9 mouse cellular contexts compared by ENCODE assay signal in the genomic region with DNA sequence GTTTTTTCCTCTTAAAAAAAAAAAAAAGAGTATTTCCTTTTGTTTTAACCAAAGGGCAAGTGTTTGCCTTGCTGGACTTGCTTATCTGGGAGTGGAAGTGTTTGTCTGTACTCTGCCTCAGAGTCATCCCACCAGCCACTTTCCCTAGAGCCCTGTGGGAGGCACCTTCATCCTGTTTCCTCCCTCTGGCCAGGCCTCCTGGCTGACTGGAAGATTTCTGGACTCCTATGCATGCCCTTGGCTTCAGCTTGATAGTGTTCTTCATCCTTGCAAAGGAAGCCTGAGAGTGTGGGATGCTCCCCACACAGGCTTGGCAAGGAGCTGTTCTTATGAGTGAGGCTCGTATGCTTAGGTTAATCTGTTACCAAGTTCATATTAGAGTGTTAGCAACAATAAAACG.
DNase-seq lines count a peak whose midpoint lies in the region; ATAC-seq lines count a peak whose summit lies in the region.
"Had no signal": no experiment of that assay in that cellular context is flagged by ENCODE, and none has a peak within 500 bp of the region (broad histone marks: within the 10 kb centered on the region; RNA-seq: fewer than 3 reads in every experiment).

No protein-coding gene starts in this region.

- no peak for DNase-seq in hindbrain, embryonic 10.5 days (ENCODE audit: low spot score)
- DNase-seq in hindbrain, embryonic 14.5 days (ENCODE audit: low spot score), result no peak
- DNase-seq in lung, postnatal 36 days, result peak; percentile 51
- no peak for DNase-seq in forebrain, embryonic 14.5 days (ENCODE audit: low spot score)
- DNase-seq in adrenal gland, adult 18-20 months (ENCODE audit: low spot score in 2 of 2), result no peak

- WGBS in hindbrain, embryonic 10.5 days, result 84% methylated on average over 2 of the region's 2 CpGs
- WGBS in hindbrain, embryonic 14.5 days, result 79% methylated on average over 2 of the region's 2 CpGs
- 35% methylated on average over 2 of the region's 2 CpGs for WGBS in heart, embryonic 12.5 days
- WGBS in kidney, embryonic 14.5 days, result 18% methylated on average over 2 of the region's 2 CpGs
- 82% methylated on average over 2 of the region's 2 CpGs for WGBS in forebrain, embryonic 14.5 days

- peak overlapping the region; percentile 45 for H3K27ac ChIP-seq in hindbrain, embryonic 10.5 days
- no peak overlapping the region for H3K27ac ChIP-seq in hindbrain, embryonic 14.5 days
- H3K27ac ChIP-seq in heart, embryonic 12.5 days (ENCODE audit: poor library complexity, severe bottlenecking), result peak overlapping the region; percentile 85
- H3K27ac ChIP-seq in kidney, embryonic 14.5 days (ENCODE audit: low read depth, low read length), result peak overlapping the region; percentile 19; the same call in 1 of the 2 replicates
- H3K27ac ChIP-seq in forebrain, embryonic 14.5 days (ENCODE audit: low read depth, low read length), result no peak overlapping the region
- H3K27ac ChIP-seq: limb, embryonic 15.5 days had no signal

- 0 out of 2 replicates have a peak, but pooled peaks cover 5% of the 10 kb centered on the region for H3K36me3 ChIP-seq in hindbrain, embryonic 10.5 days
- H3K36me3 ChIP-seq in hindbrain, embryonic 14.5 days (replicated peaks; ENCODE audit: control insufficient read depth, insufficient read depth), result no peaks in the 10 kb centered on the region
- H3K36me3 ChIP-seq in heart, embryonic 12.5 days, result no peaks in the 10 kb centered on the region
- H3K36me3 ChIP-seq in kidney, embryonic 14.5 days (ENCODE audit: control insufficient read depth, insufficient read depth, low read length), result no peaks in the 10 kb centered on the region
- no peaks in the 10 kb centered on the region for H3K36me3 ChIP-seq in forebrain, embryonic 14.5 days (ENCODE audit: control insufficient read depth, insufficient read depth, low read length)
- H3K36me3 ChIP-seq: limb, embryonic 15.5 days had no signal

- peaks cover 37% of the 10 kb centered on the region for H3K4me1 ChIP-seq in hindbrain, embryonic 10.5 days (replicated peaks)
- H3K4me1 ChIP-seq in hindbrain, embryonic 14.5 days (replicated peaks; ENCODE audit: control insufficient read depth, insufficient read depth, low read length), result 0 out of 2 replicates have a peak, but pooled peaks cover 9% of the 10 kb centered on the region
- peaks cover 93% of the 10 kb centered on the region for H3K4me1 ChIP-seq in heart, embryonic 12.5 days (replicated peaks)
- peaks cover 18% of the 10 kb centered on the region for H3K4me1 ChIP-seq in kidney, embryonic 14.5 days (ENCODE audit: control insufficient read depth, insufficient read depth, low read length)
- peaks cover 6% of the 10 kb centered on the region for H3K4me1 ChIP-seq in forebrain, embryonic 14.5 days (ENCODE audit: control insufficient read depth, insufficient read depth, low read length)

- no peak overlapping the region for H3K4me3 ChIP-seq in hindbrain, embryonic 10.5 days
- no peak overlapping the region for H3K4me3 ChIP-seq in hindbrain, embryonic 14.5 days (replicated peaks; ENCODE audit: low read length)
- H3K4me3 ChIP-seq in heart, embryonic 12.5 days, result no peak overlapping the region
- H3K4me3 ChIP-seq in kidney, embryonic 14.5 days (ENCODE audit: low read length), result no peak overlapping the region
- no peak overlapping the region for H3K4me3 ChIP-seq in forebrain, embryonic 14.5 days (ENCODE audit: low read depth, low read length)
- H3K4me3 ChIP-seq: limb, embryonic 15.5 days had no signal

- no peak overlapping the region for H3K9ac ChIP-seq in hindbrain, embryonic 14.5 days
- no peak overlapping the region for H3K9ac ChIP-seq in heart, embryonic 12.5 days
- H3K9ac ChIP-seq in kidney, embryonic 14.5 days (ENCODE audit: low read depth, low read length), result no peak overlapping the region
- H3K9ac ChIP-seq in forebrain, embryonic 14.5 days (ENCODE audit: low read length), result no peak overlapping the region
- H3K9ac ChIP-seq: limb, embryonic 15.5 days had no signal

- no peaks in the 10 kb centered on the region for H3K27me3 ChIP-seq in hindbrain, embryonic 10.5 days (ENCODE audit: insufficient read depth, poor library complexity, severe bottlenecking)
- H3K27me3 ChIP-seq in hindbrain, embryonic 14.5 days (ENCODE audit: control insufficient read depth, insufficient read depth, low read length), result no peaks in the 10 kb centered on the region
- no peaks in the 10 kb centered on the region for H3K27me3 ChIP-seq in heart, embryonic 12.5 days (replicated peaks)
- H3K27me3 ChIP-seq in kidney, embryonic 14.5 days (ENCODE audit: control insufficient read depth, insufficient read depth, low read length), result no peaks in the 10 kb centered on the region
- H3K27me3 ChIP-seq in forebrain, embryonic 14.5 days (replicated peaks; ENCODE audit: control insufficient read depth, insufficient read depth, low read length), result no peaks in the 10 kb centered on the region
- H3K27me3 ChIP-seq: limb, embryonic 15.5 days had no signal

- no peaks in the 10 kb centered on the region for H3K9me3 ChIP-seq in hindbrain, embryonic 10.5 days
- no peaks in the 10 kb centered on the region for H3K9me3 ChIP-seq in hindbrain, embryonic 14.5 days (ENCODE audit: control insufficient read depth, low read length)
- no peaks in the 10 kb centered on the region for H3K9me3 ChIP-seq in heart, embryonic 12.5 days (replicated peaks)
- no peaks in the 10 kb centered on the region for H3K9me3 ChIP-seq in kidney, embryonic 14.5 days (ENCODE audit: control insufficient read depth, low read length)
- no peaks in the 10 kb centered on the region for H3K9me3 ChIP-seq in forebrain, embryonic 14.5 days (replicated peaks; ENCODE audit: control insufficient read depth, low read length)
- H3K9me3 ChIP-seq: limb, embryonic 15.5 days had no signal

- ATAC-seq in hindbrain, embryonic 14.5 days (ENCODE audit: low FRiP score), result no peak
- peak; percentile 75 for ATAC-seq in heart, embryonic 12.5 days (ENCODE audit: insufficient number of reproducible peaks, low FRiP score)
- 0 out of 2 replicates have a peak, but pooled peaks have one; percentile 26 for ATAC-seq in kidney, embryonic 14.5 days (ENCODE audit: low FRiP score, low TSS enrichment)
- no peak for ATAC-seq in cerebellum, adult (ENCODE audit: insufficient number of reproducible peaks, low FRiP score, low TSS enrichment)
- ATAC-seq in forebrain, embryonic 14.5 days, result no peak

- no peak overlapping the region for H3K4me2 ChIP-seq in hindbrain, embryonic 14.5 days (replicated peaks)
- H3K4me2 ChIP-seq in heart, embryonic 12.5 days, result no peak overlapping the region
- H3K4me2 ChIP-seq in kidney, embryonic 14.5 days (replicated peaks; ENCODE audit: low read depth, low read length), result no peak overlapping the region
- no peak overlapping the region for H3K4me2 ChIP-seq in forebrain, embryonic 14.5 days (ENCODE audit: low read length)
- H3K4me2 ChIP-seq: limb, embryonic 15.5 days had no signal

Comparison
In these comparisons a context has a peak if more than half of its experiments do, and no peak if none do; other contexts are left out.
1. H3K27ac ChIP-seq: peak in hindbrain, embryonic 10.5 days (single experiment), heart, embryonic 12.5 days (single experiment) and kidney, embryonic 14.5 days (single experiment); none in hindbrain, embryonic 14.5 days (single experiment) and forebrain, embryonic 14.5 days (single experiment).
2. ATAC-seq: peak in heart, embryonic 12.5 days (single experiment) and kidney, embryonic 14.5 days (single experiment); none in hindbrain, embryonic 14.5 days (single experiment), cerebellum, adult (single experiment) and forebrain, embryonic 14.5 days (single experiment).